Mouse (Mus musculus) heart, embryonic 14.5 days (tissue): ENCODE measurements around the gene Pla2g10. TPM values are rescaled to one million over a fixed set of nuclear protein-coding genes. Genes with fewer than 3 reads are reported as not detected.
"Not testable (repeated sequence)": the region's sequence is repeated elsewhere in the genome, so short reads cannot be mapped to it uniquely, and the experiment has no call there.

Experiments
- ATAC-seq: fragments of 200-750 bp; cut with Nextera tagmentation; 2 replicates; pipeline ENCODE4 v1.8.0; 2017; ENCODE audit warnings: low read depth, moderate TSS enrichment; ENCODE audit not compliant: insufficient number of reproducible peaks, insufficient read depth, low FRiP score
- H3K27ac ChIP-seq, 2 experiments: fragments of 200-500 bp in 1 of 2; fragments of 300-500 bp in 1 of 2; sonication (generic) in 1 of 2; replicated peaks in 1 of 2; 2 replicates each; pipeline ENCODE4 v1.5.1; 2012 to 2014; ENCODE audit warnings: low read depth in 2 of 2, low read length in 2 of 2, control low read depth in 1 of 2, mild to moderate bottlenecking in 1 of 2, mixed read lengths in 1 of 2; ENCODE audit not compliant: control insufficient read depth in 1 of 2, insufficient read depth in 1 of 2
- H3K27me3 ChIP-seq: fragments of 300-500 bp; sonication (generic); 2 replicates; pipeline ENCODE4 v1.6.1; 2014; ENCODE audit warnings: mild to moderate bottlenecking, low read length, control low read depth; ENCODE audit not compliant: control insufficient read depth, insufficient read depth
- H3K36me3 ChIP-seq: fragments of 300-500 bp; sonication (generic); 2 replicates; pipeline ENCODE4 v1.6.1; 2014; ENCODE audit warnings: mild to moderate bottlenecking, control low read depth, low read length, mixed read lengths; ENCODE audit not compliant: control insufficient read depth, insufficient read depth
- H3K4me1 ChIP-seq, 2 experiments: fragments of 200-500 bp in 1 of 2; fragments of 300-500 bp in 1 of 2; sonication (generic) in 1 of 2; 2 replicates each; pipeline ENCODE4 v1.6.1; 2012 to 2014; ENCODE audit warnings: low read length in 2 of 2, control low read depth in 1 of 2, mixed read lengths in 1 of 2; ENCODE audit not compliant: control insufficient read depth in 2 of 2, insufficient read depth in 2 of 2
- H3K4me2 ChIP-seq: fragments of 300-500 bp; sonication (generic); 2 replicates; pipeline ENCODE4 v1.6.1; 2014; ENCODE audit warnings: mild to moderate bottlenecking, low read length
- H3K4me3 ChIP-seq, 2 experiments: fragments of 200-500 bp in 1 of 2; fragments of 300-500 bp in 1 of 2; sonication (generic) in 1 of 2; 2 replicates each; pipeline ENCODE4 v1.5.1; 2012 to 2014; ENCODE audit warnings: low read length in 2 of 2, mild to moderate bottlenecking in 2 of 2, control low read depth in 1 of 2, low read depth in 1 of 2, moderate library complexity in 1 of 2; ENCODE audit not compliant: control insufficient read depth in 1 of 2, insufficient read depth in 1 of 2
- H3K9ac ChIP-seq: fragments of 300-500 bp; sonication (generic); 2 replicates; pipeline ENCODE4 v1.6.1; 2014; ENCODE audit warnings: mild to moderate bottlenecking, low read length
- H3K9me3 ChIP-seq: fragments of 300-500 bp; sonication (generic); 2 replicates; pipeline ENCODE4 v1.6.1; 2016; ENCODE audit warnings: low read length, control low read depth; ENCODE audit not compliant: control insufficient read depth
- WGBS: fragments of 180-500 bp; shearing (Covaris S2); extraction: QIAGEN DNeasy Blood & Tissue Kit; methylation state at CpG from one replicate; pipeline ENCODE4 v1.1.7; 2014; 5-methylcytosine and 5-hydroxymethylcytosine counted together
- polyA plus RNA-seq: library from polyadenylated mRNA; unstranded; fragments of >200 nt; fragmentation: Nextera tagmentation; extraction: Ambion mirVana; gene quantifications from 2 replicates; pipeline ENCODE4 v1.2.1, GENCODE M21; 2014

Pla2g10 gene
- polyA plus RNA-seq, 1 experiment from 2014 or later = not detected

DNA sequence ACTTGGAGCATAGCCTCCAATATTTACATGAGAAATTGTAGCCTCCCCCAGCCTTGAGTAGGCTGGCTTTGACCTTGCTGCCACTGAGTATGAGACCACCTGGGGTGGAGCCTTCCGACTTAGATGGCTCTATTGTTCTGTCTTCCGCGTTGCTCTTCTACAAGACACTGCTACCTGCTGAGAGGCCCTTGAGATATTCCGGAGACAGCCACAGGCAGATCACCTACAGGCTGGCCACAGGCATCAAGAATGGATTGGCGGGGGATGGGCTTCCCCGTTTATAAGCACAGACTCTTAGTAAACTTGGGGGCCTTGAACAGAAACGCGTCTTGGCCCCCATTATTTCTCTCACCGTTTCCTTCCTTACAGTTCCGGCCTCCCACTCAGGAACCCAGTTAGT is 18.0 kb upstream of the Pla2g10 start:
- not testable (repeated sequence) for H3K36me3 ChIP-seq

DNA sequence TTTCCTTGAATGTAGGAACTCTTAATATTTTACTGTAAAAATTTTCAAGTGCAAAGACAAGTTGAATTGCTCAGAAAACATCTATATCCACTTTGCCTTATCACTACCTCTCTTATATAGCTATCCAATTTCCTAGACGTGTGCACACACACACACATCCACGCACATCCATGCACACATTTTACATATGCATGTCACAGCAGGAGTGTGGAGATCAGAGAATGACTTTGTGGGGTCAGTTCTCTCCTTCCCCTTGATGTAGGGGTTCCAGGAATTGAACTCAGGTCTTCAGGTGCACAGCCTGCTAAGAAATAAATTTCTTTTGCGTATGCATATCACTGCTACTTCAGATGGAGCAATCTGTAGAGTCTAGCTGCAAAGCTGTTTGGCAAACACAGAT is 17.3 kb upstream of the Pla2g10 start:
- Histone ChIP-seq H3K4me3 (no peak overlapping the region), H3K27ac (no peak overlapping the region), H3K4me1 (no peaks in the 10 kb centered on the region), H3K36me3 (no peaks in the 10 kb centered on the region), H3K9me3 (no peaks in the 10 kb centered on the region), H3K4me2 (no peak overlapping the region), H3K27me3 (0 out of 2 replicates have a peak, but pooled peaks cover 2% of the 10 kb centered on the region), H3K9ac (no peak overlapping the region)
- 60% methylated on average over 3 of the region's 3 CpGs for WGBS
- no peak for ATAC-seq

More for the DNA sequence above, 18.0 kb upstream of the Pla2g10 start:
- H3K27me3 ChIP-seq, H3K4me3 ChIP-seq, H3K27ac ChIP-seq, H3K9me3 ChIP-seq, H3K4me2 ChIP-seq, ATAC-seq, H3K9ac ChIP-seq, H3K4me1 ChIP-seq: not testable (repeated sequence)
- 22% methylated on average over 10 of the region's 10 CpGs for WGBS

DNA sequence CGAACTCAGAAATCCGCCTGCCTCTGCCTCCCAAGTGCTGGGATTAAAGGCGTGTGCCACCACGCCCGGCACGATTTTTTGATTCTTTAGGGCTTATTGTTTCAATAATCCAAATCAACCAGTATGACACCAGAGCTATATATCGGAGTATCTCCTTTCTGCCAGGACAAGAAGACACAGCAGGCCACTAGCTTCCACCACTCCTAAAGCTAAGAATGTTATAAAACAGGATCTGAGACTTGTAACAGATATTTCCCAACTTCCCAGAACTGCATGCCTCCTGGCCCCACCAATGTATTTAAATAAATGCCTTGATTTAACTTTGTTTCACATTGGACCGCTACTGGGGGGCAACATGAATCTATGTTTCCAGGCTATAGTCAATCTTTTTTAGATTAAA is 16.9 kb upstream of the Pla2g10 start:
- WGBS = 91% methylated on average over 8 of the region's 8 CpGs

DNA sequence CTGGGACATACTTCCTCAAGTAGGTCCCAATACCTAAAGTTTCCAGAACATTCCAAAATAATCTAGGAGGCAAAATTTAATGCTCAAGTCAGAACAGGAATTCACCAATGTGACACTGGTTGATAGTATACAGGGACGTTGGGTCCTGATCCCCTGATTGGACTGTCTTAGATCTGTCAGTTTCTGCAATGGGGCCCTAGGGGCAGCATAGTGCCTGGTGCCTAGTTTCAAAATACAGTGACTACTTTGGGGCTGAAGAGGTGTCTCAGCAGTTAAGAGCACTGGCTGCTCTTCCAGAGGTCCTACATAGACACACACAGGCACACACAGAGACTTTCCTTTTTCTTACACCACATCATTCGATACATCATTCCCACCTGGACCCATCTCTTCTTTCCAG is 10.1 kb upstream of the Pla2g10 start:
- Histone ChIP-seq H3K4me3 (no peak overlapping the region), H3K27me3 (no peaks in the 10 kb centered on the region), H3K4me1 (no peaks in the 10 kb centered on the region), H3K9me3 (no peaks in the 10 kb centered on the region), H3K9ac (no peak overlapping the region), H3K36me3 (no peaks in the 10 kb centered on the region), H3K4me2 (no peak overlapping the region), H3K27ac (no peak overlapping the region)
- no peak for ATAC-seq
- 67% methylated on average over 2 of the region's 2 CpGs for WGBS

More for the DNA sequence above, 16.9 kb upstream of the Pla2g10 start:
- Histone ChIP-seq H3K9ac (no peak overlapping the region), H3K4me3 (no peak overlapping the region), H3K4me2 (no peak overlapping the region), H3K4me1 (no peaks in the 10 kb centered on the region), H3K27ac (no peak overlapping the region), H3K9me3 (no peaks in the 10 kb centered on the region), H3K36me3 (no peaks in the 10 kb centered on the region), H3K27me3 (0 out of 2 replicates have a peak, but pooled peaks cover 2% of the 10 kb centered on the region)
- ATAC-seq = no peak

DNA sequence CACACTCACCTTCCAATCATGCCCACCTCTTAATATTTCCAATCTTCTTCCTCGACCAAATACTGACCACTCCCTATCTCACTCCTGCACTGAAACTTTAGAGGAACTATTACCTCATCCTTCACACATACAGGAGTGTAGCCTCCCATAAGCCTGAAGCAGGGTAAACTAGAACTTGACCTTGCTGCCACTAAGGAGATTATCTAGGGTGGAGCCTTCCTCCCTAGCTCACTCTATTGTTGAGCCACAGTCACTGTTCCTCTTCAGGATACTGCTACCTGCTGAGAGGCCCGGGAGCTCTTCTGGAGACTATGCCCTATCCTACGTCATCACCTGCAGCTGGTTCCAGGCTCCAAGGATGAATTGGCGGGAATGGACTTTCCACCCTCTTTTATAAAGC is 8.3 kb upstream of the Pla2g10 start:
- not testable (repeated sequence) for H3K27me3 ChIP-seq, H3K27ac ChIP-seq, H3K9ac ChIP-seq, H3K36me3 ChIP-seq, H3K4me2 ChIP-seq, ATAC-seq, H3K4me3 ChIP-seq, H3K9me3 ChIP-seq, H3K4me1 ChIP-seq
- 54% methylated on average over 4 of the region's 4 CpGs for WGBS

DNA sequence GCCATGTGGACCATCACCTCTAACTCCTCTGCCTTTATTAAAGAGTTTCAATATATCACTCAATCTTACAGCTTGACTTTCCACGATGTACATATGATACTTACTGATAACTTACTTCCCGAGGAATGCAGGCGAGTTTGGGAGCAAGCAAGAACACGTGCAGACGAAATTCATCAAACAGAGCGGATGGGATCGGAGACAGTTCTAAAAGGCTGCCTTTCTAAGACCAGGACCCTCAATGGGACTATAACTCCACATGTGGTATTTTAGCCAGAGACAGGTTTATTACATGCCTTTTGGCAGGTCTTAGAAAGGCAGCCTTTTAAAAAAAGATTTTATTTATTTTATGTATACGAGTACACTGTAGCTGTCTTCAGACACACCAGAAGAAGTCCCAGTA is 5.2 kb upstream of the Pla2g10 start:
- no peak for ATAC-seq
- Histone ChIP-seq H3K4me2 (no peak overlapping the region), H3K36me3 (no peaks in the 10 kb centered on the region), H3K27ac (no peak overlapping the region), H3K4me3 (no peak overlapping the region), H3K4me1 (peaks cover 0 to under 1% of the 10 kb centered on the region in 2 experiments; a peak in 1 of 4 replicates), H3K9ac (no peak overlapping the region), H3K27me3 (no peaks in the 10 kb centered on the region), H3K9me3 (no peaks in the 10 kb centered on the region)
- 74% methylated on average over 8 of the region's 8 CpGs for WGBS

DNA sequence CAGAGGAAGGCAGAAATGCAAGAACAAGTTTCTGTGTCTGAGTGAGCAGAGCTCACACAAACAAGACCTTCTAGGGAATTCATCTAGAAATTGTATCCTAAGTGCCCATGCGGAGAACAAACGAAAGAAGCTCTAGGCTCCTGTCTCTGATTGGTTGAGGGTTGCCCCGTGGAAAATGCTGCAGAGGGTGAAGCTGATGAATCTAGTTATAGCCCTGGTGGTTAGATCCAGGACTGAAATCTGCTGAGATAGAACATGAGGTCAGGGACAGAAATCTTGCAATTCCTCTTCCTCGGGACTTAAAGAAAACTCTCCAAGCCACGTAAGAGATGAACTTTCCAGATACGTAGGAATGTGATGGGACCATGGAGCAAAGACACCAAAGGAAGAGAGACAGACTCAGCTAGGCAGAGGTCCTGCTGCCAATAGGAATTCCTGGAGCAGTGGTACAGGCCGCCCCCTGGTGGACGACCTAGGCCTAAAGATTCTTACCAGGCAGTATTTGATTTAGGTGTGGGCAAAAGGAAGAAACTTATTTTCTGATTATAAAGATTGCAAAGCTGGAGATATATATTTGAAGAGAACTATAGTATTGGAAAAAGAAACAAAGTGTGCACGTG is 2.8 kb upstream of the Pla2g10 start:
- H3K27ac ChIP-seq = no peak overlapping the region
- 16% methylated on average over 9 of the region's 9 CpGs for WGBS
- no peaks in the 10 kb centered on the region for H3K27me3 ChIP-seq
- no peak overlapping the region for H3K4me2 ChIP-seq
- no peak for ATAC-seq
- peaks cover 2 to 7% of the 10 kb centered on the region in 2 experiments for H3K4me1 ChIP-seq
- no peak overlapping the region for H3K9ac ChIP-seq
- H3K36me3 ChIP-seq = no peaks in the 10 kb centered on the region
- H3K9me3 ChIP-seq = no peaks in the 10 kb centered on the region
- no peak overlapping the region for H3K4me3 ChIP-seq

DNA sequence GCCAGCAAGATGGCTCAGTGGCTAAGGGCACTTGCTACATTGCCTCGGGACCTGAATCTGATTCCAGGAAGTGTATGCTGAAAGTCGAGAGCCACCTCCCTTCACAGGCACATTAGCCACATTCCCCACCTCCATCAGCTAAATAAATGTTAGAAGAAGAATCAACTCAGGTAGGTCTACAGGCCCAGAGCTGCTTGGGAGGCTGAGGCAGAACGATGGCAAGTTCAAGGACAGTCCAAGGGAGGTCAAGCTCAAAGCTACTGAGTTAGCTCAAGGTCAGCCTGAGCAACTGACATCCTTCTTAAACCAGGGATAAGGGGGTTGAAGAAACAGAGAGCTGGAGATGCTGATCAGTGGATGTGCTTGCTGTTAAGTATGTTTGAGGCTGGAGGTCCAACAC is 2.0 kb upstream of the Pla2g10 start:
- no peak overlapping the region for H3K27ac ChIP-seq
- 68% methylated on average over 3 of the region's 3 CpGs for WGBS
- no peak overlapping the region for H3K4me3 ChIP-seq
- H3K9me3 ChIP-seq = no peaks in the 10 kb centered on the region
- no peak for ATAC-seq
- no peak overlapping the region for H3K9ac ChIP-seq
- peaks cover 2 to 7% of the 10 kb centered on the region in 2 experiments for H3K4me1 ChIP-seq
- H3K4me2 ChIP-seq = no peak overlapping the region
- no peaks in the 10 kb centered on the region for H3K36me3 ChIP-seq
- no peaks in the 10 kb centered on the region for H3K27me3 ChIP-seq
